Mouse (Mus musculus) heart, embryonic 11.5 days (tissue): ENCODE measurements around the gene S100pbp. TPM values are rescaled to one million over a fixed set of nuclear protein-coding genes. Genes with fewer than 3 reads are reported as not detected.

Experiments used
- ATAC-seq: fragments of 200-750 bp; cut with Nextera tagmentation; replicated peaks from 2 replicates; pipeline ENCODE4 v1.8.0; 2017; ENCODE audit warnings: moderate library complexity; ENCODE audit not compliant: insufficient number of reproducible peaks, low FRiP score, low TSS enrichment
- H3K27ac ChIP-seq: fragments of 300-500 bp; sonication (generic); 2 replicates; pipeline ENCODE4 v1.5.1; 2014; ENCODE audit warnings: mild to moderate bottlenecking, low read depth, low read length
- H3K27me3 ChIP-seq: fragments of 300-500 bp; sonication (generic); 2 replicates; pipeline ENCODE4 v1.6.1; 2014; ENCODE audit warnings: mild to moderate bottlenecking, low read length, mixed read lengths; ENCODE audit not compliant: control insufficient read depth, insufficient read depth
- H3K36me3 ChIP-seq: fragments of 300-500 bp; sonication (generic); 2 replicates; pipeline ENCODE4 v1.6.1; 2014; ENCODE audit warnings: mild to moderate bottlenecking, low read length, moderate library complexity, mixed read lengths; ENCODE audit not compliant: control insufficient read depth, insufficient read depth
- H3K4me1 ChIP-seq: fragments of 300-500 bp; sonication (generic); 2 replicates; pipeline ENCODE4 v1.6.1; 2014; ENCODE audit warnings: low read length; ENCODE audit not compliant: control insufficient read depth, insufficient read depth
- H3K4me2 ChIP-seq: fragments of 300-500 bp; sonication (generic); 2 replicates; pipeline ENCODE4 v1.6.1; 2014; ENCODE audit warnings: mild to moderate bottlenecking, moderate library complexity
- H3K4me3 ChIP-seq: fragments of 300-500 bp; sonication (generic); 2 replicates; pipeline ENCODE4 v1.5.1; 2014; ENCODE audit warnings: low read depth, low read length
- H3K9ac ChIP-seq: fragments of 300-500 bp; sonication (generic); 2 replicates; pipeline ENCODE4 v1.6.1; 2014; ENCODE audit warnings: mild to moderate bottlenecking, low read depth, low read length, moderate library complexity
- H3K9me3 ChIP-seq: fragments of 300-500 bp; sonication (generic); replicated peaks from 2 replicates; pipeline ENCODE4 v1.6.1; 2016; ENCODE audit warnings: low read length; ENCODE audit not compliant: control insufficient read depth
- WGBS: fragments of 180-500 bp; shearing (Covaris S2); extraction: QIAGEN DNeasy Blood & Tissue Kit; methylation state at CpG from one replicate; pipeline ENCODE4 v1.1.7; 2014; ENCODE audit not compliant: insufficient replicate concordance; 5-methylcytosine and 5-hydroxymethylcytosine counted together
- polyA plus RNA-seq: library from polyadenylated mRNA; unstranded; fragments of >200 nt; fragmentation: Nextera tagmentation; extraction: Ambion mirVana; gene quantifications from 2 replicates; pipeline ENCODE4 v1.2.1, GENCODE M21; 2014

The S100pbp gene
- polyA plus RNA-seq, 1 experiment from 2014 or later: 18.7 TPM

DNA sequence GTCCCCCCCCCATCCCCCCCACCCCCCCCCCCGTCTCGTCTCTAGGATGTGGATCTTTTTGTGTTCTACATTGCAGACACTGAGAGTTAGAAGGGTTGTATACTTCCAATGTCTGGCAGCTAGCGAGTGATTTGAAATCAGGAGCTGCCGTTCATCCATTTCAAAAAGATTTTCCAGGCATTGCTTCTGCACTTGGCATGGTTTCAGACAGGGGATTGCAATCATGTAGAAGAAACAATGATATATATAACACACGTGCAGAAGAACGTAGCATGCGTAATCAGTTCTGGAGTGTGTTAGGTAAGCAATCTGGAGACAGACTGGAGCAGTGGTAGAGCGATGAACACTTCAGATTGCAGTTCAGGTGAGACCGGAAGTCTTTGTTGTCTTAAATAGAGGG, 67.4 kb downstream of the S100pbp start:
- no peak for ATAC-seq
- Histone ChIP-seq H3K9me3 (no peaks in the 10 kb centered on the region), H3K27ac (no peak overlapping the region), H3K4me1 (peaks cover 23% of the 10 kb centered on the region), H3K4me3 (no peak overlapping the region), H3K36me3 (no peaks in the 10 kb centered on the region), H3K9ac (no peak overlapping the region), H3K27me3 (peaks cover 76% of the 10 kb centered on the region), H3K4me2 (no peak overlapping the region)
- WGBS: 28% methylated on average over 9 of the region's 9 CpGs

GRCm38 (mm10) chr4:129121569-129122086, 67.9 kb downstream of the S100pbp start, which contains the start of gene Hpca:
Hpca (minus strand) TSS chr4:129122036.
- WGBS: under 1% methylated on average over 17 of the region's 17 CpGs
- no peaks in the 10 kb centered on the region for H3K9me3 ChIP-seq
- H3K4me2 ChIP-seq: peak within 1 kb of the TSS; percentile 86
- H3K36me3 ChIP-seq: no peaks in the 10 kb centered on the region
- peaks cover 75% of the 10 kb centered on the region for H3K27me3 ChIP-seq
- no peak for ATAC-seq
- H3K4me1 ChIP-seq: peaks cover 23% of the 10 kb centered on the region
- H3K27ac ChIP-seq: no peak within 1 kb of the TSS
- peak within 1 kb of the TSS; percentile 45 for H3K4me3 ChIP-seq
- H3K9ac ChIP-seq: no peak within 1 kb of the TSS

- H3K9ac ChIP-seq: no peak overlapping the region
Observed at GRCm38 (mm10) chr4:129120520-129121445, 68.7 kb downstream of the S100pbp start.

DNA sequence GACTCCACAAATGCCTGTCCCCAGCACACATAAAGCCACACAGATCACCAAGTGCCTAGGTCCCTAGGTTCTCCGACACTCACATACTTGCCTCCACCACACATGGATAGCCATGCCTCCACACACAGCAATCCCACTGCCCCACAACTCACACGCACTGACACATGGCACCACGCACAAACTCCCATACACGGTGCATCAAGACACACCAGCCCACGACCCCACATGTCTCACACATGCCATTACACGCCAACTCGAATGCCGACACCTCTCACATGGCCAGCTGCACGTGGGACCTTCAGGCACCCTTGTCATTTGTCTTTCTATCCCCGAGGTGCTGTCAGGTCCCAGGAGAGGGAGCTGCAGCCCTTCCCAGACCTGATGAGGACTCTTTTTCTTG, 69.8 kb downstream of the S100pbp start:
- no peak overlapping the region for H3K9ac ChIP-seq
- H3K4me3 ChIP-seq: no peak overlapping the region
- no peak overlapping the region for H3K27ac ChIP-seq
- H3K27me3 ChIP-seq: peaks cover 66% of the 10 kb centered on the region
- peaks cover 8% of the 10 kb centered on the region for H3K4me1 ChIP-seq
- H3K36me3 ChIP-seq: no peaks in the 10 kb centered on the region
- H3K4me2 ChIP-seq: no peak overlapping the region
- no peaks in the 10 kb centered on the region for H3K9me3 ChIP-seq
- 66% methylated on average over 10 of the region's 10 CpGs for WGBS
- ATAC-seq: no peak

More at GRCm38 (mm10) chr4:129120520-129121445, 68.7 kb downstream of the S100pbp start:
- H3K4me3 ChIP-seq: peak overlapping the region; percentile 45
- H3K4me2 ChIP-seq: peak overlapping the region; percentile 86
- H3K9me3 ChIP-seq: no peaks in the 10 kb centered on the region
- no peak for ATAC-seq
- 2% methylated on average over 37 of the region's 59 CpGs for WGBS
- H3K27ac ChIP-seq: no peak overlapping the region
- H3K36me3 ChIP-seq: no peaks in the 10 kb centered on the region
- peaks cover 18% of the 10 kb centered on the region for H3K4me1 ChIP-seq
- H3K27me3 ChIP-seq: peaks cover 71% of the 10 kb centered on the region

GRCm38 (mm10) chr4:129117720-129118510, 71.6 kb downstream of the S100pbp start:
- no peaks in the 10 kb centered on the region for H3K9me3 ChIP-seq
- H3K9ac ChIP-seq: no peak overlapping the region
- H3K4me1 ChIP-seq: peaks cover 6% of the 10 kb centered on the region
- no peak overlapping the region for H3K4me2 ChIP-seq
- peaks cover 61% of the 10 kb centered on the region for H3K27me3 ChIP-seq
- WGBS: 81% methylated on average over 14 of the region's 14 CpGs
- H3K27ac ChIP-seq: no peak overlapping the region
- no peak for ATAC-seq
- H3K4me3 ChIP-seq: no peak overlapping the region
- no peaks in the 10 kb centered on the region for H3K36me3 ChIP-seq

GRCm38 (mm10) chr4:129116703-129117102, 72.8 kb downstream of the S100pbp start:
- Histone ChIP-seq H3K4me3 (no peak overlapping the region), H3K4me2 (no peak overlapping the region), H3K27me3 (peaks cover 53% of the 10 kb centered on the region), H3K4me1 (peaks cover 6% of the 10 kb centered on the region), H3K9me3 (no peaks in the 10 kb centered on the region), H3K27ac (no peak overlapping the region), H3K9ac (no peak overlapping the region), H3K36me3 (no peaks in the 10 kb centered on the region)
- 87% methylated on average over 8 of the region's 8 CpGs for WGBS
- no peak for ATAC-seq

- peak; percentile 40; the same call in 1 of the 2 replicates for ATAC-seq
- no peak overlapping the region for H3K4me2 ChIP-seq
- WGBS: 32% methylated on average over 28 of the region's 28 CpGs
- H3K9ac ChIP-seq: no peak overlapping the region
- H3K27ac ChIP-seq: no peak overlapping the region
- no peaks in the 10 kb centered on the region for H3K9me3 ChIP-seq
- H3K4me3 ChIP-seq: no peak overlapping the region
- H3K27me3 ChIP-seq: peaks cover 34% of the 10 kb centered on the region
- H3K4me1 ChIP-seq: no peaks in the 10 kb centered on the region
- no peaks in the 10 kb centered on the region for H3K36me3 ChIP-seq
Observed at GRCm38 (mm10) chr4:129113083-129113988, 76.2 kb downstream of the S100pbp start.

DNA sequence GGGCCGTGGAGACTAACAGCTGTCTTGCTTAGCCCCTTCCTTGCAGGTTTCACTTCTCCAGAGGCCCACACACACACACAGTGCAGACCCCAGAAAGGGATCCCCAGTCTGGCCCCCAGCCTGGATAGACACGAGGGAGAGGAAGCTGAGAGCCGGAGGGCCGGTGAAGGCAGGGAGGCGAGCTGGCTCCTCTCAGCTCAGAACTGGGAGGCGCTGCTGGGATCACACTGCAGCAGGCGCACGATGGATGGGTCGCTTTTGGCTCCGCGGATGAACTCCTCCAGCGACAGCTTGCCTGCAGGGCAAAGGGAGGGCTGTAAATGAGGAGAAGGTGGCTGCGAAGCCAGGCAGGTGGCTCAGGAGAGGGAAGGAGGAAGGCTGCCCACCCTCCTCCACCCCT, 77.3 kb downstream of the S100pbp start:
- no peak overlapping the region for H3K4me2 ChIP-seq
- no peak for ATAC-seq
- H3K4me3 ChIP-seq: no peak overlapping the region
- H3K36me3 ChIP-seq: no peaks in the 10 kb centered on the region
- peaks cover 41% of the 10 kb centered on the region for H3K27me3 ChIP-seq
- no peaks in the 10 kb centered on the region for H3K4me1 ChIP-seq
- H3K9ac ChIP-seq: no peak overlapping the region
- no peak overlapping the region for H3K27ac ChIP-seq
- no peaks in the 10 kb centered on the region for H3K9me3 ChIP-seq
- 51% methylated on average over 13 of the region's 13 CpGs for WGBS
